Mouse (Mus musculus): ENCODE measurements around the gene Scpep1.
A peak's percentile ranks its signal among the peaks of the same experiment; 100 is the strongest.
"Not testable (repeated sequence)": the region's sequence is repeated elsewhere in the genome, so short reads cannot be mapped to it uniquely, and the experiment has no call there.

The Scpep1 gene

GRCm38 (mm10) chr11:88909388-88910036, 45.8 kb downstream of the Scpep1 start:
- DNase-seq (ENCODE audit: low spot score) = no peak

GRCm38 (mm10) chr11:88908557-88909211, 46.6 kb downstream of the Scpep1 start:
- peak; percentile 65 for DNase-seq (ENCODE audit: low spot score)

DNA sequence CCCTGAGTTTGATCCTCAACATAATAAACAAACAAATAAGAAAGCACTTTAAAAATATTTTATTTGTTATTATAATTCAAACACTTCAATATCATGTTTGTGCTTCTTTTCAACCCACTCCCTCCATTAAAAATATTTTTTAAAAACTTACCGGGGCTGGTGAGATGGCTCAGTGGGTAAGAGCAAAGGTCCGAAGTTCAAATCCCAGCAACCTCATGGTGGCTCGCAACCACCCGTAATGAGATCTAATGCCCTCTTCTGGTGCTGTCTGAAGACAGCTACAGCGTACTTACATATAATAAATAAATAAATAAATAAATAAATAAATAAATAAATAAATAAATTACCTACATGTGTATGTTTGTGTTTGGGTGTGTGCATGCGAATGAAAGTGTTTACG, 47.4 kb downstream of the Scpep1 start:
- DNase-seq (ENCODE audit: low spot score) = no peak

- DNase-seq (ENCODE audit: low spot score) = no peak
Observed at GRCm38 (mm10) chr11:88905621-88906020, 49.6 kb downstream of the Scpep1 start.

- no peak for DNase-seq (ENCODE audit: low spot score)
Observed at GRCm38 (mm10) chr11:88904080-88904479, 51.2 kb downstream of the Scpep1 start.

- no peak for DNase-seq (ENCODE audit: low spot score)
Observed at GRCm38 (mm10) chr11:88902762-88903161, 52.5 kb downstream of the Scpep1 start.

DNA sequence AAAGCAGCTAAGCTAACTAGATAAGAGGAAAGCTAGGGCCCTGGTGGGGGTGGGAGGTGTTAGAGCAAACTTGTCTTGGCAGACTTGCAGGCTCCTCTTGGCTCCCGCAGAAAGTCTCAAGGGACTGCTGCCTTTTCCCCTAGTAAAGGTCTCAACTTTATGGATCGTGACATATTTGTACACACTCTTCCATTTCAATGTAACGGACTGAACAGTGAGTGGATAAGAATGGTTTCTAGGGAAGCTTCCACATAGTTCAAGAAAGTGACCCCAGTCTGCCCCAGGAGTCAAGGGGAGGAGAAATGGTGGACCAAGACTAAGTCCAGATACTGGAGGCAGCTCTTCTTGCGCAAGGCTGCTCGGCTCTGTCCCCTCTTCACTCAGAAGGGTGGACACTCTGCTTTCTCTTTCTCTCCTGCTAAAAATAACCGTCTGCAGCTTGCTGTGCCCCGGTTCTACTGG, 53.9 kb downstream of the Scpep1 start:
- no peak for DNase-seq (ENCODE audit: low spot score)

GRCm38 (mm10) chr11:88899561-88899960, 55.7 kb downstream of the Scpep1 start:
- DNase-seq (ENCODE audit: low spot score) = no peak

GRCm38 (mm10) chr11:88898380-88898763, 56.9 kb downstream of the Scpep1 start:
- DNase-seq (ENCODE audit: low spot score) = no peak

DNA sequence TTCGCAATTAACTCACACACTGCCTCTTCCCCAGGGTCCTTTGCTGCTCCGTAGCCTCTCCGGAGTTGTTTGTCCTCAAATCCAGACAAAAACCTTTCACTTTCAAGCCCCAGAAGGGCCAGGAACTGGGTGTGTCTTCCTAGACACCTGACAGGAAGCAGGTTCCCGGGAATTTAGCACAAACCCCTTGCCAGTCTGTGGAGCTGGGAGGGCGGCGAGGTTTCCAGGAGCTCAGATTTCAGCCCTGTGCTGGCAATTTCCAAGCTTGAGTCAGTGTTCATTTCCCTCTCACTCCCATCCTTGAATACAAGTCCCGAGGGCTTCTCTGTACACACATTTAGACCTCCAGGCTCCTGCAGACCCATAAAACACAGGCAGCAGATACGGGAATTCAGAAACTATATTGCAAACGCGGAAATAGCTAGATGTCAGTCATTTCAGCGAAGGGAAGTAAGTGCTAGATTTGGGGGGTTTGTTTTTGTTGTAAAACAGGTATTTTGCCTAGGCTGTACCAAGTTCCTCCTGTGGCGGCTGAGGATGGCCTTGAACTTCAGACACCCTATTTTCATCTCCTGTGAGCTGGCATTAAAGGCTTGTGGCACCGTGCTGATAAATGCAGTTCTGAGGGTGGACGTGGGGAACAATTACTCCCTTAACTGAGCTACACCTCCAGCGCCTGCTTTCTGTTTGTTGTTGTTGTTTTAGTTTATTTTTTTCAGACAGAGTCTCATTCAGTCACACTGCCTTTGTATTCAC, 57.5 kb downstream of the Scpep1 start:
- peak; percentile 59 for DNase-seq (ENCODE audit: low spot score)

- not testable (repeated sequence) for DNase-seq (ENCODE audit: low spot score)
Observed at GRCm38 (mm10) chr11:88895800-88896232, 59.4 kb downstream of the Scpep1 start.

DNA sequence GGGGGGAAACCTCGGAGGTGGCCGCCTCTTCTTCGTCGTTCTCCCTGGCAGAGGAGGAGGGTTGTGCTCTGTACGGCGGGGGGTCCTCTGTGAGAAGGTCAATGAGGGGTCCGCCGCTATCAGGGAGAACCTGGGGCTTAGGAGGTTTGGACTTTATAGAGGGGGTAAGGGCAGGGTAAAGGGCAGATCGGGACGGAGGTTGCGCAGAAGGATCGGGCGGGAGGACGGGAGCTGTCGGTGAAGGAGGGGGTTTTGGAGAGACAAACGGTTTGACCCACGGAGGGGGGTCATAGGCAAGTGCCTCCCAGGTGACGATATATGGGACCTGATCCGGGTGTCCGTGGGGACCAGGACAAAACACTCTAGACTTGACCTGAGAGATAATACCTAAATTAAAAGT, 60.0 kb downstream of the Scpep1 start:
- DNase-seq (ENCODE audit: low spot score) = not testable (repeated sequence)

DNA sequence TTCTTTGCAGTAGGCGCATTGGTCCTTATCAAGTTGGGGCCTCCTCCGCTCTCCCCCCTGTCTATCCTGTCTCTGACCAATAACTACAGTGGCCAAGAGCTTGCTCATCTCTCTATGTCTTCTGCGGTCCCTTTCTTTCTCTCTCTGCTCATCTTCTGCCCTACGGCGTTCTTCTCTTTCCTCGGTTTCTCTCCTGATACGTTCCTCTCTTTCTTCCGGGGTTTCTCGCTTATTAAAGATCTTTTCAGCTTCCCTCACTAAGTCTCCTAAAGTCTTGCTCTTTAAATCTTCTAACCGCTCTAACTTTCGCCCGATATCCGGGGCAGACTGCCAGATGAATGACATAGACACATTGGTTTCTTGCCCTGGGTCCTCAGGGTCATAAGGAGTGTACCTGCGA, 61.0 kb downstream of the Scpep1 start:
- not testable (repeated sequence) for DNase-seq (ENCODE audit: low spot score)

- not testable (repeated sequence) for DNase-seq (ENCODE audit: low spot score)
Observed at GRCm38 (mm10) chr11:88893501-88893900, 61.8 kb downstream of the Scpep1 start.

DNA sequence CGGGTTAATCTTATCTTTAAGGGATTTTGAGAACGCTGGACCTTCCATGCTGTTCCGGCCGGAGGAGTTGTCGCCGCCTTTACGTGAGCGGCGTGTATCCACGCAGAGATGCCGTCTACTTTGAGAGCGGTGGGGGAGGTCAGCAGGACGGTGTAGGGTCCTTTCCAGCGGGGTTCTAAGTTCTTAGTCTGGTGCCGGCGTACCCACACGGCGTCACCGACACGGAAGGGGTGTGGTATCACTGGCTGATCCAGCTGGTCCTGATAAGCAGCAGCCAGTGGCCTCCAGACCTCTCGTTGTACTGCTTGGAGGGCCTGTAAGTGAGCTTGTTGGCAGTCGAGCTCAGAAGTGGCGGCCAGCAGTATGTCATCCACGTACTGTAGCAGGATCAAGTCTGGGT, 62.5 kb downstream of the Scpep1 start:
- not testable (repeated sequence) for DNase-seq (ENCODE audit: low spot score)

GRCm38 (mm10) chr11:88891921-88892561, 63.2 kb downstream of the Scpep1 start:
- DNase-seq (ENCODE audit: low spot score) = not testable (repeated sequence)

DNA sequence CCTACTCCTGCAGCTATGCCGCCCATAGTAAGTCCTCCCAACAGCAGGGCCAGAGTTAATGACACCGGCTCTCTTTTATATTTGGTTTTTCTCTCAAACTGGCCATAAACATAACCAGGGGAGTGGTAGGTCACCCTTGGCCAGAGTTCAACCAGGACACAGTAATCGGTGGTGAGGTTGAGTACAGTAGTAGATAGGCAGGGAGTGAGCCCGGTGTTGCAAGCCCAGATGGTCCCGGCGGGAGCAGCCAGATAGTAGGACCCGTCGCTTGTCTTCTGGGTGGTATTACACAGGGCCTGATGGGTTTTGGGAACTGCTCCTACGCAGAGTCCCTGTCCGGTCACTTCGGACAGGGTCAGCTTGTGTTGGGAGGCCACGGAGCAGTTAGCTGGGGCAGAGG, 63.8 kb downstream of the Scpep1 start:
- not testable (repeated sequence) for DNase-seq (ENCODE audit: low spot score)

- DNase-seq (ENCODE audit: low spot score) = not testable (repeated sequence)
Observed at GRCm38 (mm10) chr11:88890904-88891303, 64.4 kb downstream of the Scpep1 start.

DNA sequence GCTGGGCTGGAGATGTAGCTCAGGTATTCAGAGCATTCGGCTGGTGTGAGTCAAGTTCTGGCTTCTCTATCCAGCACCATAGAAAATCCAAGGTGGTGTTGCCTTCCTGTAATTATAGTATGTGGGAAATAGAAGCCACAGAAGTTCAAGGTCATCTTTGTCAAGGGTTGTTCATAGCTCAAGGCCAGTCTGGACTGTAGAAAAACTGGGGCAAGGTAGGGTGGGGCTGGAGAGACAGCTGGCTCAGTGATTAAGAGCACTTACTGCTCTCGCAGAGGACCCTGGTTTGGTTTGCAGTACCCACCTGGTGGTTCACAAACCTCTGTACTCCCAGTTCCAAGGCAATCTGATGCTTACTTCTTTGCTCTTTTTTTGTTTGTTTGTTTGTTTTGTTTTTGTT, 66.3 kb downstream of the Scpep1 start:
- no peak for DNase-seq (ENCODE audit: low spot score)

GRCm38 (mm10) chr11:88884376-88885065, 70.7 kb downstream of the Scpep1 start:
- DNase-seq (ENCODE audit: low spot score) = no peak

DNA sequence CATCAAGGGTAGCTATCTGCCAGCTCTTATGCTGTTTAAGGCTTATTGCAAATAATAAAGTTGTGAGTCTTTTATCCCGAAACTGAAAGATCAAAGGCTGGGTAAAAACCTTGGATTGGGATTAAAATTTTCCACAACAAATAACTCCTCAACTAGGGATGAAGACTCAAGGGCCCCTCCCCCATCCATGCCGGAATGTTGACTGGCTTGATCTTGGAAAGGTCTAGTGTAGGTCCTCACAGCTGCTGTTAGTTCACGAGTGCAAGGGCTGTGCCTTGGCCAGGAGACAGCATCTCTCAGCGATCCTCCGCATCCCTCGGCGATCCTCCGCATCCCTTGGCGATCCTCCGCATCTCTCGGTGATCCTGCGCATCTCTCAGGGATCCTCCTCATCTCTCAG, 77.3 kb downstream of the Scpep1 start:
- DNase-seq (ENCODE audit: low spot score) = no peak

Data from embryo, embryonic 10 days (tissue).